ENCODE assay signal across 10 mouse cellular contexts in the genomic region with DNA sequence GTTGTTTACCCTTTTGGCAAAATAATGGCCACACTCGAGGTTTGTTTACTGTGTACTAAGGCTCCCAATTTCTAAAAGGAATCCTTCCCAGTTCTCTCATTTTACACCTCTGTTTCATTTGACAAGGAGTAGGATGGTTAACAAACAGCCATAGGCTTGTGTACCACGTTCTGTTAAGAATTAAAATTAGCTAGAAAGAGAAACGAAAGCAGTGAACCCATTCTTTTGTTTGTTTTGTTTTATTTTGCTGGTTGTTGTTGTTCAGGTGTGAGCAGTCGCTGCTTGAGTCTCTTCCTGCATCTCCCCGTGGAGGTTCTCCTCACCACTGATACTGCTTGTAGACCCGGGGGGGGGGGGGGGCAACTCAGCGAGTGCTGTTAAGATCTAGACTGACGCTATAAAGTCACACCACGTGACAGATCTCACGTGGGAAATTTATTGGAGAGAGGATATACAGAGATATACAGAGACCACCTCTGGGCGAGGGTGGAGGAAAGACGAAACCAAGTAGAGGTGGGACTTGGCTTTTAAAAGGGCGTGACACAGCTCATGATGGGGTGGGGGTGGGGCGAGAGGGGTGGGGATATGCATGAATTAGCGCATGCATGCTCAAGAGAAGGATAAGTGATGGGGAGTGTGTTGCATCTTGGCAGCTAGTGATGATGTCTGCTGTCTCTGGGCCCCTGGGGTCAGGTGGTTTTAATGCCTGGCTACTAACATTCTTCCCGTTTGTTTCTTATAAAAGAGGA. TPM values are rescaled to one million over a fixed set of nuclear protein-coding genes. Genes with fewer than 3 reads are reported as not detected.
DNase-seq lines count a peak whose midpoint lies in the region; ATAC-seq and TF ChIP-seq lines count a peak whose summit lies in the region.
"Had no signal": no experiment of that assay in that cellular context is flagged by ENCODE, and none has a peak within 500 bp of the region (broad histone marks: within the 10 kb centered on the region; RNA-seq: fewer than 3 reads in every experiment).

No protein-coding gene starts in this region.

- no peak overlapping the region for H3K27ac ChIP-seq in heart, embryonic 15.5 days
- no peak overlapping the region for H3K27ac ChIP-seq in heart, adult 2 months
- no peak overlapping the region for H3K27ac ChIP-seq in cortical plate, adult 2 months (ENCODE audit: insufficient read depth, low read length)
- peak overlapping the region; percentile 32; the same call in 1 of the 2 replicates for H3K27ac ChIP-seq in hindbrain, embryonic 15.5 days (replicated peaks)
- H3K27ac ChIP-seq in midbrain, embryonic 14.5 days (replicated peaks; ENCODE audit: low read depth, low read length): no peak overlapping the region

- peak overlapping the region; percentile 61 for H3K4me2 ChIP-seq in heart, embryonic 15.5 days
- peak overlapping the region; percentile 62 for H3K4me2 ChIP-seq in hindbrain, embryonic 15.5 days
- H3K4me2 ChIP-seq in midbrain, embryonic 14.5 days (ENCODE audit: low read length): peak overlapping the region; percentile 50

- peaks cover 6% of the 10 kb centered on the region for H3K4me1 ChIP-seq in heart, embryonic 15.5 days (replicated peaks)
- H3K4me1 ChIP-seq in heart, adult 2 months (ENCODE audit: control insufficient read depth, insufficient read depth, low read length): no peaks in the 10 kb centered on the region
- H3K4me1 ChIP-seq in cortical plate, adult 2 months (ENCODE audit: control insufficient read depth, insufficient read depth, low read length): no peaks in the 10 kb centered on the region
- peaks cover 20% of the 10 kb centered on the region for H3K4me1 ChIP-seq in hindbrain, embryonic 15.5 days (replicated peaks)
- peaks cover 5% of the 10 kb centered on the region; the same call in 1 of the 2 replicates for H3K4me1 ChIP-seq in midbrain, embryonic 14.5 days (ENCODE audit: control insufficient read depth, insufficient read depth, low read length)

- no peaks in the 10 kb centered on the region for H3K36me3 ChIP-seq in heart, embryonic 15.5 days
- H3K36me3 ChIP-seq in heart, adult 2 months (ENCODE audit: control insufficient read depth, insufficient read depth, low read length): no peaks in the 10 kb centered on the region
- H3K36me3 ChIP-seq in hindbrain, embryonic 15.5 days: no peaks in the 10 kb centered on the region
- no peaks in the 10 kb centered on the region for H3K36me3 ChIP-seq in midbrain, embryonic 14.5 days (ENCODE audit: control insufficient read depth, insufficient read depth, low read length)

- H3K79me2 ChIP-seq in heart, adult 2 months (replicated peaks; ENCODE audit: control insufficient read depth, insufficient read depth, low read length): no peaks in the 10 kb centered on the region

- H3K9ac ChIP-seq in heart, embryonic 15.5 days: no peak overlapping the region
- H3K9ac ChIP-seq in heart, adult 2 months (ENCODE audit: low read depth, low read length): no peak overlapping the region
- H3K9ac ChIP-seq in hindbrain, embryonic 15.5 days: peak overlapping the region; percentile 28; the same call in 1 of the 2 replicates
- H3K9ac ChIP-seq in midbrain, embryonic 14.5 days (replicated peaks; ENCODE audit: low read length): peak overlapping the region; percentile 6; the same call in 1 of the 2 replicates

- no peak for ATAC-seq in heart, embryonic 15.5 days (replicated peaks; ENCODE audit: insufficient number of reproducible peaks, insufficient read depth, low FRiP score, low read depth)
- peak; percentile 76 for ATAC-seq in hindbrain, embryonic 15.5 days (ENCODE audit: low FRiP score, low read depth)
- ATAC-seq in midbrain, embryonic 14.5 days (ENCODE audit: low FRiP score, low TSS enrichment): peak; percentile 71

- no peak for TF ChIP-seq CTCF in heart, adult 2 months (IDR thresholded peaks at IDR 0.05)
- no peak for TF ChIP-seq CTCF in cortical plate, adult 2 months (IDR thresholded peaks at IDR 0.05; ENCODE audit: extremely low read depth, insufficient read depth, low read length)

- no peak for DNase-seq in heart, adult 2 months
- peak; percentile 42 for DNase-seq in midbrain, embryonic 14.5 days
- no peak for DNase-seq in ovary, postnatal 10 days (ENCODE audit: low spot score)
- DNase-seq in adrenal gland, postnatal 25 days: no peak
- DNase-seq in frontal cortex, adult 2 months (ENCODE audit: extremely low spot score in 1 of 2, low spot score in 1 of 2): no peak
- DNase-seq: heart, adult 11 months; thymus, adult 2 months had no signal

- 5% methylated on average over 16 of the region's 16 CpGs for WGBS in heart, embryonic 15.5 days
- 8% methylated on average over 16 of the region's 16 CpGs for WGBS in heart, adult 2 months
- WGBS in hindbrain, embryonic 15.5 days: 12% methylated on average over 16 of the region's 16 CpGs
- 20% methylated on average over 16 of the region's 16 CpGs for WGBS in midbrain, embryonic 14.5 days

- intact Hi-C loops in heart, adult 2 months (cut with DNase I): no loop called here

- H3K27me3 ChIP-seq in heart, embryonic 15.5 days: peaks cover 36% of the 10 kb centered on the region
- peaks cover 7% of the 10 kb centered on the region; the same call in 1 of the 2 replicates for H3K27me3 ChIP-seq in heart, adult 2 months (ENCODE audit: control insufficient read depth, insufficient read depth, low read length)
- H3K27me3 ChIP-seq in hindbrain, embryonic 15.5 days: no peaks in the 10 kb centered on the region
- H3K27me3 ChIP-seq in midbrain, embryonic 14.5 days (ENCODE audit: control insufficient read depth, insufficient read depth, low read length): no peaks in the 10 kb centered on the region

- TF ChIP-seq POLR2A in heart, adult 2 months (IDR thresholded peaks at IDR 0.05; ENCODE audit: insufficient read depth, low read depth, low read length): no peak
- no peak for TF ChIP-seq POLR2A in cortical plate, adult 2 months (IDR thresholded peaks at IDR 0.05; ENCODE audit: extremely low read depth, insufficient read depth, low read length)

- H3K4me3 ChIP-seq in heart, embryonic 15.5 days: peak overlapping the region; percentile 37
- H3K4me3 ChIP-seq in heart, adult 2 months: no peak overlapping the region
- peak overlapping the region; percentile 5 for H3K4me3 ChIP-seq in cortical plate, adult 2 months (ENCODE audit: insufficient read depth, low read length)
- peak overlapping the region; percentile 36 for H3K4me3 ChIP-seq in hindbrain, embryonic 15.5 days
- H3K4me3 ChIP-seq in midbrain, embryonic 14.5 days (replicated peaks; ENCODE audit: low read depth, low read length): peak overlapping the region; percentile 15

- TF ChIP-seq EP300 in heart, adult 2 months (IDR thresholded peaks at IDR 0.05; ENCODE audit: insufficient read depth, low read depth, low read length): no peak

- H3K9me3 ChIP-seq in heart, embryonic 15.5 days (replicated peaks): no peaks in the 10 kb centered on the region
- H3K9me3 ChIP-seq in hindbrain, embryonic 15.5 days: no peaks in the 10 kb centered on the region
- no peaks in the 10 kb centered on the region for H3K9me3 ChIP-seq in midbrain, embryonic 14.5 days (ENCODE audit: control insufficient read depth, low read length)

RNA-seq across cellular contexts. Expression of gene Mtnr1a, which starts 41.3 kb away (rescaled TPM):
- polyA plus RNA-seq in heart, embryonic 15.5 days (2015; fragmentation: Nextera tagmentation; extraction: Ambion mirVana): not detected in 2 replicates
- total RNA-seq in heart, adult 2 months (2021): not detected
- not detected in 2 replicates for polyA plus RNA-seq in heart, adult 2 months (2012; rRNA removed)
- not detected in 2 replicates for polyA plus RNA-seq in cortical plate, adult 2 months (2012; rRNA removed)
- polyA plus RNA-seq in hindbrain, embryonic 15.5 days (2015; fragmentation: Nextera tagmentation; extraction: Ambion mirVana): 0.51 and 0.58 TPM in 2 replicates
- 0.17 and 0.36 TPM in 2 replicates for polyA plus RNA-seq in midbrain, embryonic 14.5 days (2014; fragmentation: Nextera tagmentation; extraction: Ambion mirVana)
- total RNA-seq in adrenal gland, postnatal 25 days (2021): not detected in 2 replicates
- polyA plus RNA-seq in frontal cortex, adult 2 months (2012; rRNA removed): not detected in 2 replicates

Comparison
In these comparisons a context has a peak if more than half of its experiments do, and no peak if none do; other contexts are left out.
1. H3K9ac ChIP-seq: peak in hindbrain, embryonic 15.5 days (single experiment) and midbrain, embryonic 14.5 days (single experiment); none in heart, embryonic 15.5 days (single experiment) and heart, adult 2 months (single experiment).
2. Peak in every context shown above with its lines, with median percentiles within 50 percentile points of each other: H3K4me2 ChIP-seq.